Mouse (Mus musculus): ENCODE measurements around the gene Wipf1. TPM values are rescaled to one million over a fixed set of nuclear protein-coding genes. Genes with fewer than 3 reads are reported as not detected.

Wipf1 gene
- polyA plus RNA-seq, 1 experiment from 2014 or later: 12.7 TPM

DNA sequence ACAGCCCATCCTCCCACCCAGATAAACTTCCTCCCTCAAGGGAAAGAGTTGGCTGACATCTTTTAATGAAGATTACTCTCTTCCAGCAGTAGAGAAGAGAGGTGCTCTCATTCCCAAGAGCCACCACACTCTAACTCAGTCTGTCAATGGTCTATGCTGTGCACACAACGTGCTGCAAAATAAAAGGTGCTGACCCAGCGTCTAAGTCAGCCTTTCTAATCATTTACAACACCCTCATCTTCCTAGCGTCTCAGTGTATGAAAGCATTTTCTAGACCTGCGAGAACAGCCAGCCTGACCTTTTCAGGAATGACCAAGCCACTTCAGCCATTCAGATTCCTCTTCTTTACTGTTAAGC, 33.2 kb downstream of the Wipf1 start:
- no peaks in the 10 kb centered on the region for H3K9me3 ChIP-seq (ENCODE audit: control insufficient read depth, low read length)
- H3K4me2 ChIP-seq: peak overlapping the region; percentile 63
- H3K27ac ChIP-seq (ENCODE audit: low read depth, low read length): peak overlapping the region; percentile 74
- peaks cover 46% of the 10 kb centered on the region for H3K4me1 ChIP-seq (replicated peaks; ENCODE audit: control insufficient read depth, insufficient read depth, low read length)
- DNase-seq (ENCODE audit: low spot score): no peak
- no peaks in the 10 kb centered on the region for H3K36me3 ChIP-seq (ENCODE audit: control insufficient read depth, insufficient read depth, low read length)
- ATAC-seq (replicated peaks; ENCODE audit: low FRiP score): 0 out of 2 replicates have a peak, but pooled peaks have one; percentile 11
- 53% methylated on average over 4 of the region's 4 CpGs for WGBS
- no peaks in the 10 kb centered on the region for H3K27me3 ChIP-seq (replicated peaks; ENCODE audit: control insufficient read depth, insufficient read depth, low read length)
- no peak overlapping the region for H3K4me3 ChIP-seq (ENCODE audit: low read depth, low read length)
- 0 out of 2 replicates have a peak overlapping the region, but pooled peaks have one; percentile 43 for H3K9ac ChIP-seq (ENCODE audit: low read depth, low read length)

DNA sequence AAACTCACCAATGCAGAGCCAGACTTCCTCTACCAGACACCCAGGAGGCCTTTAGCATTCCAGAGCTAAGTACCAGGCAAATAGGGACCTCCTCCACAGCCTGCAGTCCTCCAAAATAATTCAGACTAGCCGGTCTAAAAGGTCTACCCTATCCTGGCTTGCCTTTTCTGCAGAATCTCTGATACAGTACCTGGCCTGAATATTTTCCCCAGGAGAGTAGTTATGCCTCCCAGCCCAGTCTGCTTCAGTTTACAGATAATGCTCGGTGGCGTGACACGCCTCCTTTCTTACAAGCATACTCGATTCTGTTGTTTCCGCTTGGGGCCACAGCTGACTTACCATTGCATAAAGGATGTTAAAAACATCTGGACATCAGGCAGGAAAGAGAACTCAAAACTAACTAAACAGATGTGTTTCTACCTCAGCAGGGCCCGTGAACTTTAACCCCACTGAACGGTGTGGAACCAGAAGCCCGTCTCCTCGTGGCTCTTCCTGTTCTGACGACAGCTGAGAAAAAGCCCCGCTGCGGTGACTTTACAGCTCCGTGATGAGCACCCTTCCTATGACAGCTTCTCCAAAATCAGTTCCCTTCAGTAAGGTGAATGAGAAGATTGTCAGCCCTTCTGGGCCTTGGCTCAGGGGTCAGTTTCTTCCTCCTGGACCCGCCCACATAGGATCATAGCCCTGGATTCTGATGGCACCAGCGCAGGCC, 33.8 kb downstream of the Wipf1 start:
- 22% methylated on average over 16 of the region's 16 CpGs for WGBS
- peak overlapping the region; percentile 63 for H3K4me2 ChIP-seq
- H3K9ac ChIP-seq (ENCODE audit: low read depth, low read length): 0 out of 2 replicates have a peak overlapping the region, but pooled peaks have one; percentile 43
- H3K4me3 ChIP-seq (ENCODE audit: low read depth, low read length): 0 out of 2 replicates have a peak overlapping the region, but pooled peaks have one; percentile 21
- DNase-seq (ENCODE audit: low spot score) (no peak), ATAC-seq (replicated peaks; ENCODE audit: low FRiP score) (0 out of 2 replicates have a peak, but pooled peaks have one; percentile 49)
- H3K4me1 ChIP-seq (replicated peaks; ENCODE audit: control insufficient read depth, insufficient read depth, low read length): peaks cover 51% of the 10 kb centered on the region
- no peaks in the 10 kb centered on the region for H3K9me3 ChIP-seq (ENCODE audit: control insufficient read depth, low read length)
- peak overlapping the region; percentile 74 for H3K27ac ChIP-seq (ENCODE audit: low read depth, low read length)
- no peaks in the 10 kb centered on the region for H3K36me3 ChIP-seq (ENCODE audit: control insufficient read depth, insufficient read depth, low read length)
- no peaks in the 10 kb centered on the region for H3K27me3 ChIP-seq (replicated peaks; ENCODE audit: control insufficient read depth, insufficient read depth, low read length)

GRCm38 (mm10) chr2:73493517-73493916, 36.0 kb downstream of the Wipf1 start:
- Histone ChIP-seq H3K9me3 (ENCODE audit: control insufficient read depth, low read length) (no peaks in the 10 kb centered on the region), H3K9ac (ENCODE audit: low read depth, low read length) (no peak overlapping the region), H3K4me3 (ENCODE audit: low read depth, low read length) (no peak overlapping the region), H3K27me3 (replicated peaks; ENCODE audit: control insufficient read depth, insufficient read depth, low read length) (no peaks in the 10 kb centered on the region), H3K36me3 (ENCODE audit: control insufficient read depth, insufficient read depth, low read length) (no peaks in the 10 kb centered on the region), H3K4me2 (no peak overlapping the region), H3K27ac (ENCODE audit: low read depth, low read length) (no peak overlapping the region), H3K4me1 (replicated peaks; ENCODE audit: control insufficient read depth, insufficient read depth, low read length) (peaks cover 54% of the 10 kb centered on the region)
- WGBS: 65% methylated on average over 3 of the region's 3 CpGs
- ATAC-seq (replicated peaks; ENCODE audit: low FRiP score): no peak
- no peak for DNase-seq (ENCODE audit: low spot score)

- no peak overlapping the region for H3K4me3 ChIP-seq (ENCODE audit: low read depth, low read length)
- peaks cover 43% of the 10 kb centered on the region for H3K4me1 ChIP-seq (replicated peaks; ENCODE audit: control insufficient read depth, insufficient read depth, low read length)
- no peak overlapping the region for H3K9ac ChIP-seq (ENCODE audit: low read depth, low read length)
- no peaks in the 10 kb centered on the region for H3K36me3 ChIP-seq (ENCODE audit: control insufficient read depth, insufficient read depth, low read length)
- ATAC-seq (replicated peaks; ENCODE audit: low FRiP score): 0 out of 2 replicates have a peak, but pooled peaks have one; percentile 40
- 45% methylated on average over 9 of the region's 9 CpGs for WGBS
- no peaks in the 10 kb centered on the region for H3K9me3 ChIP-seq (ENCODE audit: control insufficient read depth, low read length)
- DNase-seq (ENCODE audit: low spot score): no peak
- H3K27me3 ChIP-seq (replicated peaks; ENCODE audit: control insufficient read depth, insufficient read depth, low read length): no peaks in the 10 kb centered on the region
- H3K27ac ChIP-seq (ENCODE audit: low read depth, low read length): no peak overlapping the region
- no peak overlapping the region for H3K4me2 ChIP-seq
Measured at GRCm38 (mm10) chr2:73491442-73492241, 37.9 kb downstream of the Wipf1 start.

- Histone ChIP-seq H3K27me3 (replicated peaks; ENCODE audit: control insufficient read depth, insufficient read depth, low read length) (no peaks in the 10 kb centered on the region), H3K4me3 (ENCODE audit: low read depth, low read length) (no peak overlapping the region), H3K9me3 (ENCODE audit: control insufficient read depth, low read length) (no peaks in the 10 kb centered on the region), H3K9ac (ENCODE audit: low read depth, low read length) (no peak overlapping the region), H3K4me1 (replicated peaks; ENCODE audit: control insufficient read depth, insufficient read depth, low read length) (peaks cover 31% of the 10 kb centered on the region), H3K36me3 (ENCODE audit: control insufficient read depth, insufficient read depth, low read length) (no peaks in the 10 kb centered on the region), H3K4me2 (no peak overlapping the region), H3K27ac (ENCODE audit: low read depth, low read length) (no peak overlapping the region)
- 87% methylated on average over 1 of the region's 1 CpGs for WGBS
- ATAC-seq (replicated peaks; ENCODE audit: low FRiP score) (no peak), DNase-seq (ENCODE audit: low spot score) (no peak)
Measured at GRCm38 (mm10) chr2:73490466-73490865, 39.1 kb downstream of the Wipf1 start.

GRCm38 (mm10) chr2:73486120-73486601, 43.4 kb downstream of the Wipf1 start:
- Histone ChIP-seq H3K27me3 (replicated peaks; ENCODE audit: control insufficient read depth, insufficient read depth, low read length) (no peaks in the 10 kb centered on the region), H3K27ac (ENCODE audit: low read depth, low read length) (peak overlapping the region; percentile 83), H3K36me3 (ENCODE audit: control insufficient read depth, insufficient read depth, low read length) (no peaks in the 10 kb centered on the region), H3K4me1 (replicated peaks; ENCODE audit: control insufficient read depth, insufficient read depth, low read length) (peaks cover 16% of the 10 kb centered on the region), H3K9ac (ENCODE audit: low read depth, low read length) (peak overlapping the region; percentile 66), H3K4me3 (ENCODE audit: low read depth, low read length) (peak overlapping the region; percentile 41), H3K9me3 (ENCODE audit: control insufficient read depth, low read length) (no peaks in the 10 kb centered on the region), H3K4me2 (peak overlapping the region; percentile 67)
- WGBS: 35% methylated on average over 8 of the region's 8 CpGs
- peak; percentile 43; the same call in 1 of the 2 replicates for ATAC-seq (replicated peaks; ENCODE audit: low FRiP score)
- DNase-seq (ENCODE audit: low spot score): no peak

DNA sequence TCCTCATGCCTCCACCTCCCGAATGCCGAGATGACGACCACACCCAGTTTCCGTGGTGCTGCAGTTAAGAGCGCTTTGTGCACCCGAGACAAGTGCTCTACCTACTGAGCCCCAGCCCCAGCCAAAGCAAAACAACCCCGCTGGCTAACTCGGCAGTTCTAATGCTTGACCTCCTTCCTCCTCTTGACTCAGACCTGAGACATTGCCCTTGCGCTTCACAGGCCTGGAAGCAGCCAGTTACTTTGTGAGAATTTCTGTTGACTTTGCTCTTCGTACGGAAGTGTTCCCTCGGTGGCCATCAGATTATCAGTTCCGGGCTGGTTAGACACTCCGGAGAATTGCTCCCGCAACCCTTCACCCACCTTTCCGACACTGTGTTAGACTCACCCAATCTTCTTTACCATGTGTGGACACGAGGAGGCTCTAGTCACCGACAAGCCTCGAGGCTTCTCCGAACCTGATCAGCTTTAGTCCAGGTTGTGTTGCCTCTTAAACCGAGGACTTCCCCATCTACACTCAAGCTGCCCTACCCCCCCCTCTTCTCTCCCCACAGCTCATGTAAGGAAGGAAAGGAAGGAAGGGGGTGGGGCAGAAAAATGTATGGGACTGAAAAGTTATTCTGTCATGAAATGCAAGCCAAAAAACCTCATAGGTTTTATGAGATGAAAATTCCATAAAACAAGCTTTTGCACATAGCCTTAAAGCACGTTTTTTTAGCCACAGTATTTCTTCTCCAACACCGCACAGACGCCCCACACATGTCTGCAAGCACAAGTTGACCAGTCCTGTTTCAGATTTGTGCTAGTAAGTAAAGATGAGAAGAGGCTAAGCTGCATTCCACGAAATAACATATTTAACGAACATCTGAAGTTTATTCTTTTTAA, 44.1 kb downstream of the Wipf1 start:
- peak; percentile 69 for DNase-seq (ENCODE audit: low spot score)
- Histone ChIP-seq H3K36me3 (ENCODE audit: control insufficient read depth, insufficient read depth, low read length) (no peaks in the 10 kb centered on the region), H3K4me1 (replicated peaks; ENCODE audit: control insufficient read depth, insufficient read depth, low read length) (peaks cover 9% of the 10 kb centered on the region), H3K4me3 (ENCODE audit: low read depth, low read length) (peak overlapping the region; percentile 41), H3K9me3 (ENCODE audit: control insufficient read depth, low read length) (no peaks in the 10 kb centered on the region), H3K4me2 (peak overlapping the region; percentile 67), H3K27me3 (replicated peaks; ENCODE audit: control insufficient read depth, insufficient read depth, low read length) (no peaks in the 10 kb centered on the region), H3K27ac (ENCODE audit: low read depth, low read length) (peak overlapping the region; percentile 83), H3K9ac (ENCODE audit: low read depth, low read length) (peak overlapping the region; percentile 66)
- ATAC-seq (replicated peaks; ENCODE audit: low FRiP score): peak; percentile 87
- 35% methylated on average over 26 of the region's 26 CpGs for WGBS
